13 mouse cellular contexts compared by ENCODE assay signal in genomic region chr7:127425911-127426310, GRCm38 (mm10).
"Had no signal": no experiment of that assay in that cellular context is flagged by ENCODE, and none has a peak within 500 bp of the region (broad histone marks: within the 10 kb centered on the region; RNA-seq: fewer than 3 reads in every experiment).

No protein-coding gene starts in this region.

- ATAC-seq: hindbrain, postnatal 0 days; liver, embryonic 12.5 days; midbrain, embryonic 15.5 days had no signal

- H3K9me3 ChIP-seq: limb, embryonic 10.5 days; liver, embryonic 12.5 days; lung, embryonic 15.5 days; midbrain, embryonic 15.5 days; neural tube, embryonic 12.5 days; stomach, embryonic 15.5 days had no signal

- H3K9ac ChIP-seq: liver, embryonic 12.5 days; lung, embryonic 15.5 days; midbrain, embryonic 15.5 days; neural tube, embryonic 12.5 days; stomach, embryonic 15.5 days had no signal

- H3K27me3 ChIP-seq: stomach, embryonic 15.5 days had no signal

- H3K36me3 ChIP-seq: limb, embryonic 10.5 days; liver, embryonic 12.5 days; lung, embryonic 15.5 days; midbrain, embryonic 15.5 days; neural tube, embryonic 12.5 days; stomach, embryonic 15.5 days had no signal

- H3K4me3 ChIP-seq: left cerebral cortex, adult 2 months; limb, embryonic 10.5 days; liver, embryonic 12.5 days; lung, embryonic 15.5 days; megakaryocyte, embryonic 14.5 days; midbrain, embryonic 15.5 days; neural tube, embryonic 12.5 days; stomach, embryonic 15.5 days had no signal

- H3K27ac ChIP-seq: hindbrain, postnatal 0 days; left cerebral cortex, adult 2 months; limb, embryonic 10.5 days; liver, embryonic 12.5 days; lung, embryonic 15.5 days; macrophage; midbrain, embryonic 15.5 days; neural tube, embryonic 12.5 days; stomach, embryonic 15.5 days had no signal

- DNase-seq: spleen, adult 18-20 months; thymus, postnatal 4 days had no signal

- H3K4me2 ChIP-seq: liver, embryonic 12.5 days; lung, embryonic 15.5 days; midbrain, embryonic 11.5 days; midbrain, embryonic 15.5 days; neural tube, embryonic 12.5 days; stomach, embryonic 15.5 days had no signal
